Mouse (Mus musculus): ENCODE data around the gene Wdr91. TPM values are rescaled to one million over a fixed set of nuclear protein-coding genes. Genes with fewer than 3 reads are reported as not detected.
A peak's percentile ranks its signal among the peaks of the same experiment; 100 is the strongest.

Wdr91 gene
- total RNA-seq, 2 experiments from 2014 or later, result 30.6 to 31.2 TPM

GRCm38 (mm10) chr6:34927156-34927555, 16.5 kb upstream of the Wdr91 start:
- intact Hi-C loops (cut with DNase I), result loop anchor here (10.0 kb wide), 1 partner anchor 412 kb away; no protein-coding TSS in a partner anchor
- DNase-seq (ENCODE audit: low spot score in 2 of 2), result peak; percentile 71 to 75

DNA sequence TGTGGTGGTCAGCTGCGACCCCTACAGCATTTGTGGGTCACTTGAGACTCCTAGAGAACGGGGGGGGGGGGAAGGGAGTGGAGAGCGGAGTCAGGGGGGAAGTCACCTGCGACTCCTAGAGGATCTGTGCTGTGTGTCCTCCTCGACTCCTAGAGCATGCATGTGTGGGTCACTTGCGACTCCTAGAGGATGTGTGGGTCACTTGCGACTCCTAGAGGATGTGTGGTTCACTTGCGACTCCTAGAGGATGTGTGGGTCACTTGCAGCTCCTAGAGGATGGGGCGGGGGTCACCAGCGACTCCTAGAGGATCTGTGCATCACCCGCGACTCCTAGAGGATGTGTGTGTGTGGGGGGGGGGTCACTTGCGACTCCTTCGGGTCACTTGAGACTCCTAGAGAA, 11.3 kb upstream of the Wdr91 start:
- intact Hi-C loops (cut with DNase I), result loop anchor here (10.0 kb wide), 1 partner anchor 407 kb away; no protein-coding TSS in a partner anchor

GRCm38 (mm10) chr6:34920631-34921030, 10.0 kb upstream of the Wdr91 start:
- DNase-seq (ENCODE audit: low spot score in 2 of 2), result no peak
- intact Hi-C loops (cut with DNase I), result loop anchor here (10.0 kb wide), 1 partner anchor 406 kb away; no protein-coding TSS in a partner anchor

More for the DNA sequence above, 11.3 kb upstream of the Wdr91 start:
- DNase-seq (ENCODE audit: low spot score in 2 of 2), result peak; percentile 27 to 60

DNA sequence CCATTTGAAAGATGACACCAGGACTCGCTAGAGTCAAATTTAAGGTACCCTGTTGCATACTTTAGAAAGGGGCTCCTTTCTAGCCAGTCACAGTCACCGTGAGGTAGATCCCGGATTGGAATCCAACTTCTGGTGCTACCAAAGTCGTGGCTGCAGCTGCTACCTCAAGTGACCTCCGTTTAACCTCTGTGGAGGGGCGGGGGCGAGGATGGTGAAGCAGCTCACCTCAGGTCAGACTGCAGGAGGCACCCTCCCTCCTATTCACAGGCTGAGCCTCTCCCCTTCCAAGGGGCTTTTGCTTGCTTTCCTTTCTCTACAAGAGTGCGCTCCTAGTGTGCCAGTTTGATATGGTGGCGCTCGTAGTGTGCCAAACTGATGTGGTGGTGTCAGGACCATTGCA, 9.3 kb upstream of the Wdr91 start, which contains the start of gene Stra8:
TSS of gene Stra8 (plus strand) at position 208 of the 400 bp plus-strand sequence.
- DNase-seq (ENCODE audit: low spot score in 2 of 2), result no peak
- intact Hi-C loops (cut with DNase I), result loop anchor here (10.0 kb wide), 1 partner anchor 405 kb away; no protein-coding TSS in a partner anchor

GRCm38 (mm10) chr6:34919146-34919545, 8.5 kb upstream of the Wdr91 start:
- no peak for DNase-seq (ENCODE audit: low spot score in 2 of 2)
- intact Hi-C loops (cut with DNase I), result no loop called here

DNA sequence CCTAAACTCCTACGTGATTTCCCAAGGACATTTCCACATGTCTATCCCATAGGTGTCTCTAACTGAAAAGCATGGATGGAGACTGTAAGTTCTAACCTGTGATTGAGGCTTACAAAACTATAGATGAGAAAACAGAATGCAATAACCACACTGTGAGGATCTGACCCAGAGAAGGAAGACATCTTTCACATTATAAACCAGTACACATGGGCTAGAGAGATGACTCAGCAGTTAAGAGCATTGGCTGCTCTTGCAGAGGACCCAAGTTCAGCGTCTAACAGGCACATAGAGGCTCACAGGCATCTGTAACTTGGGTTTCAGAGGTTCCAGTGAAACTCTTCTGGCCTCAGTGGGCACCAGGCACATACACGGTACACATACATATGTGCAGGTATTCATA, 3.8 kb upstream of the Wdr91 start:
- DNase-seq (ENCODE audit: low spot score in 2 of 2), result no peak
- intact Hi-C loops (cut with DNase I), result no loop called here

DNA sequence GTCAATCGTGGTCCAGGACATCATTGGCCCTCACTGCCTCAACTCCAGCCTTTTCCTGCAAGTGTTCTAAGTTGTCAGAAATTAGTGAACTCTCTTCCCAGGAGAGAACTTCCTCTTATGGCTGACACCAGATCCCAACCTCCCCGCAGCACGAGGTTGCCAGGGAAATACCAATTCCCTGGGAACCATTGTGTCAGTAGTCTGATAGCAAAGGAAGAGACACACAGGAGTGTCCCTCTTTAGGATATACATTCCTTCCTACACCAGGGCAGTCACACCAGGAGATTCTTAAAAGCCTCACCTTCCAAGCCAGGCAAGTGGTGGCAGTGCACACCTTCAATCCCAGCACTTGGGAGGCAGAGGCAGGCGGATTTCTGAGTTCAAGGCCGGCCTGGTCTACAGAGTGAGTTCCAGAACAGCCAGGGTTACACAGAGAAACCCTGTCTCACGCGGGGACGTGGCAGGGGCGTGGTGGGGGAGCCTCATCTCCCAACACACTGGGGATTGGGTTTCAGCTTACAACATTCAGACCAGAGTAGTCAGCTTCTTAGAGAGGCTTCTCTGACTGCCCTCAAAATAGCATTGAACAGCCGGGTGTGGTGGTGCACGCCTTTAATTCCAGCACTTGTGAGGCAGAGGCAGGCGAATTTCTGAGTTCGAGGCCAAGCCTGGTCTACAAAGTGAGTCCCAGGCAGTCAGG, 2.8 kb upstream of the Wdr91 start:
- intact Hi-C loops (cut with DNase I), result no loop called here
- DNase-seq (ENCODE audit: low spot score in 2 of 2), result no peak

GRCm38 (mm10) chr6:34909631-34910345, 888 bp downstream of the Wdr91 start:
- peak; percentile 8 to 37 for DNase-seq (ENCODE audit: low spot score in 2 of 2)
- intact Hi-C loops (cut with DNase I), result no loop called here

DNA sequence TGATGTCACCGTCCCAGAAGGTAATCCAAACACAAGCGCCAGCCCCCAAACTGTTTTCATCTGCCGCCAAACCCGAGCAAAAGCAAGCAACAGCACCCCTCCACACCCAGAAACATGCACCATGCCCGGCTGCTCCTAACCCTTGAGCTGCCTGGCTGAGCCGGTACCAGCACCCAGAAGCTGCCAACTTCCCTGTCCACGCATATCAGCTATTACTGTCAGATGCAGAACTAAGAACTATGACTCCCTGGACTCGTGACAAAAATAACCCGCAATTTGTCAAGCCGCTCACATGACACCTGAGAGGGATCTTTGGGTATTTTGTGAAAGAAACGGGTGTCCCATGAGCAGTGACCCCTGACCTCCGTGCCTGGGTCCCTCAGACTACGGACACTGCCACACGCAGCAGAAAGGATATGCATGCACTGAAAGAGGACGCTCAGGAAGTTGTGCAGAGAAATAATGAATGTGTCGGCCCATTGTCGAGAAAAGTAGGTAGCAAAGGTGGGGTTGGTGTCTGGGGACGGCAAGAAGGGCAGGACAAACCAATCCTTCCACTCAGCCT, 2.9 kb downstream of the Wdr91 start:
- intact Hi-C loops (cut with DNase I), result no loop called here

DNA sequence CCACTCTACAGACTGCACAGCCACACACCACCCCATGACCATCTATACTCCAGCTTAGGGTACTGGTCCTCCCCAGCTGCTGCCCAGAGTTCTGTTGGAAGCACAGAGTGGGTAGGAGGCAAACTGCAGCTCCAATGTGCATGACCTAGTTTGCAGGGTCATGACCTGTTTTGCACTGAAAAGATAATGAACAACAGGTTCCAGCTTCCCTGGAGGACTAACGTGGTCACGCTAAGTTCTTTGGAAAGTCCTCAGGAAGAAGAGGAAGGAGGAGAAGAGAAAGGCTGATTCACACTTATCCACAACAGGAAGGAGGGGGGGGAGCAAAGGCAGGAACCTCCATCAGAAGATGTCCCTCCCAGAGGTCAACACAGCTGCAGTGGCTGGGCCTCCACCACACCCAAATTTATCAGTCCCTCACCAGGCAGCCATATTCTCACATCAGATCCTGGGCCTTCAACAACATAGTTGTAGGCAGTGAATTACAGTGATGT, 3.5 kb downstream of the Wdr91 start:
- intact Hi-C loops (cut with DNase I), result no loop called here
- DNase-seq (ENCODE audit: low spot score in 2 of 2), result no peak

More for the DNA sequence above, 2.9 kb downstream of the Wdr91 start:
- DNase-seq (ENCODE audit: low spot score in 2 of 2), result no peak

- DNase-seq (ENCODE audit: low spot score in 2 of 2), result peak in 1 of 2 experiments; percentile 52
- intact Hi-C loops (cut with DNase I), result no loop called here
These were observed 4.0 kb downstream of the Wdr91 start for GRCm38 (mm10) chr6:34906661-34907060.

DNA sequence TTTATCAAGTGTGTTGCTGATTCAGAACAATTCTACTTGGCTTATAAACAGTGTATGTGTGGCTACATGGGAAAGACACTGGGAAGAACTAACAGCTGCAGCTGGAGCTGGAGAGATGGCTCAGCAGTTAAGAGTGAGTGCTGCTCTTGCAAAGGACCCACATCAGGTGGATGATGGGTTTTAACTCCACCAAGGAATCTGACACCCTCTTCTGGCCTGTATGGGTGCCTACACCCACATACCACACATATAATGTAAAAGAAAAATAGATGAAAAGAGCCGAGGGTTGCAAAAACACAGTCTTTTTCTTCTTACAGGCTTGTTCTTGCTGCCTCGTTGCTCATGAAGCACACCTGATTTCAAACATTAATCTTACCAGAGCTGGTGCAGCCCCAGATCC, 4.6 kb downstream of the Wdr91 start:
- no peak for DNase-seq (ENCODE audit: low spot score in 2 of 2)
- intact Hi-C loops (cut with DNase I), result no loop called here

- intact Hi-C loops (cut with DNase I), result no loop called here
- DNase-seq (ENCODE audit: low spot score in 2 of 2), result no peak
These were observed 6.3 kb downstream of the Wdr91 start for GRCm38 (mm10) chr6:34904361-34904760.

DNA sequence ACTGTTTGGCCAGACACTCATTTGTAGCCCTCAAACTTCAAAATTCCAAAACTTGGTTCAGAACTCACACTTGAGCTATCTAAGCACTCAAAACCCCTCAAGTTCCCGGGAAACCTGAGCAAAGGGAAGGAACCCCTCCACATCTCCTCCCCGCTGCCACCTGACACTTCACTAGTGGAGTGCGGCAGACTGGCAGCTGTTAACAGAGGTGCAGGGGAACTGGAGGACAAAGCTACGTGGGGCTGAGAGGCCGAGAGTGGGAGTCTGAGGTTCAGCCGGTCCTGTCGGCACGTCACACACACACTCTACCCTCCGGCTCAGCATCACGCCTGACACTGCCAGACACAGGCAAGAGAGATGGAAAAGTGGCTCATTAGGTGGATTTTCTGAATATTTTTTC, 6.8 kb downstream of the Wdr91 start:
- no peak for DNase-seq (ENCODE audit: low spot score in 2 of 2)
- intact Hi-C loops (cut with DNase I), result no loop called here

GRCm38 (mm10) chr6:34903441-34903840, 7.2 kb downstream of the Wdr91 start:
- no peak for DNase-seq (ENCODE audit: low spot score in 2 of 2)
- intact Hi-C loops (cut with DNase I), result no loop called here

GRCm38 (mm10) chr6:34902578-34902977, 8.1 kb downstream of the Wdr91 start:
- DNase-seq (ENCODE audit: low spot score in 2 of 2), result no peak
- intact Hi-C loops (cut with DNase I), result no loop called here

DNA sequence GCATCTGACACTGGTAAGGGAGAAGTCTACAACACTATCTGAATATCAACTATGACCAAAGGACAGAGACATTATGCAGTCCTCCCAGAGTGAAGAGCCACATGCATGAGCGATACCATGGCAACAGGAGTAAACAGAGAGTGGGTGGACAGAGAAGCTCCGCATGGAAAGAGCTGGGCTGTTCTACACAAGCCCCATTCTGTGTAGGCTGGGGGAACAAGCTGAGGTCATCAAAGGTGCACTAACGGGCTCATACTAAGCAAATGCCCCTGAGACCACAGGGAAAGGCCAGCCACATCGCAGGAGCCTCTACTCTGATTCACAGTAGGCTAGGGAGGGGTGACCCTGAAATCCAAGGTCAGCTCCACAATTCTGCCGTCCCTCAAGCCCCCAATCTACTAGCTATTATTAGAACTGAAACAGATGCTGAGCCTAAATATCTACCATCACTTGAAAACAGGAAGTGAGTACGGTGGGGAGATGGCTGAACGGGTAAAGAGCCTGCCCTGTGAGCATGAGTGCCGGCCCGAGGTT, 8.7 kb downstream of the Wdr91 start:
- DNase-seq (ENCODE audit: low spot score in 2 of 2), result peak in 1 of 2 experiments; percentile 38
- intact Hi-C loops (cut with DNase I), result no loop called here

GRCm38 (mm10) chr6:34900990-34901389, 9.7 kb downstream of the Wdr91 start:
- intact Hi-C loops (cut with DNase I), result no loop called here
- no peak for DNase-seq (ENCODE audit: low spot score in 2 of 2)

- intact Hi-C loops (cut with DNase I), result no loop called here
- no peak for DNase-seq (ENCODE audit: low spot score in 2 of 2)
These were observed 11.5 kb downstream of the Wdr91 start for GRCm38 (mm10) chr6:34899127-34899526.

All from left cerebral cortex, postnatal 14 days (tissue).